Mouse (Mus musculus) brain, embryonic 14.5 days (tissue): Measurements from ENCODE around the gene Aldh3b3.

Source experiments
- CTCF ChIP-seq: fragments of 200-500 bp; IDR thresholded peaks from 2 replicates; pipeline ENCODE4 v1.5.1; 2012; ENCODE audit warnings: inconsistent platforms, mild to moderate bottlenecking, moderate library complexity, borderline replicate concordance; ENCODE audit not compliant: insufficient read depth, insufficient read length; ENCODE audit errors: extremely low read depth
- POLR2A ChIP-seq: fragments of 200-500 bp; IDR thresholded peaks from 2 replicates; pipeline ENCODE4 v1.6.1; 2012; ENCODE audit warnings: mild to moderate bottlenecking, inconsistent platforms, borderline replicate concordance; ENCODE audit not compliant: poor library complexity, insufficient read depth, insufficient read length, severe bottlenecking; ENCODE audit errors: extremely low read depth

DNA sequence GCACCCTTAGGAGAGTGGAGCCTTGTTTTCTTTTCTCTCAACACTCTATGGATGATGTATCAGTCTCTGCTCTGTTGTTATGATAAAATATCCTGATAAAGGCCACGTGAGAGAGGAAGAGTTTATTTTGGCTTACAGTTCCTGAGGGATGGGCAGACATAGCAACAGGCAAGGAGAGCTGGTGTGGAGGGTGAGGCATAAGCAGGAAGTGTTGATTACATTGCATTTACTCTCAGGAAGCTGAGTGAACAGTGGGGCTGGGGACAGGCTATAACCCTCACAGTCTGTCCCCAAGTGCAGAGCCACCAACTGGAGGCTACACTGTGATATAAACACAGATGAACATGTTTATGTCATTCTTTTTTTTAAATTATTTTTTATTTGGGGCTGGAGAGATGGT, 6.3 kb upstream of the Aldh3b3 start:
- TF ChIP-seq CTCF (no peak), POLR2A (no peak)
